Mouse (Mus musculus): ENCODE measurements around the gene Cxcr1. TPM values are rescaled to one million over a fixed set of nuclear protein-coding genes. Genes with fewer than 3 reads are reported as not detected.

Gene Cxcr1
- total and polyA plus RNA-seq, 3 experiments = not detected

DNA sequence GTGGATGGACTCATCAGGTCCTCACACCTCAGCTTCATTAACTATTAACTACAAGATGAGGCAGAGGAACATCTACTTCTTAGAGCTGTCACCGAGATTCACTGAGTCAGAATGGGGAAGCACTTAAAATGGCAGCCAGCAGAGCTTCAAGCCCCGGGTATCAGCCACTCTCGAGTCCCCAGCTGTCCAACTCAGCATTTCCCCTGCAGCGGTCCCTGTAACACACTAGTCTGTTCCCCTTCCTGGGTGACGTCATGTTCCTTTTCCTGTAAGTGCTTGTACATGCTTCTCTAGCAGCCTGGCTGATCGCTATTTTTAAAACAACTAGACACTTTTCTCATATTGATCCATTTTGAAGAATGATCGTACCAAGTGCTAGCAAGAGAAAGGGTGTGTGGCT, 32.9 kb upstream of the Cxcr1 start:
- Histone ChIP-seq H3K27ac (peak overlapping the region; percentile 73), H3K36me3 (ENCODE audit: control insufficient read depth, insufficient read depth, low read length) (no peaks in the 10 kb centered on the region), H3K4me1 (ENCODE audit: control insufficient read depth, insufficient read depth, low read length) (peaks cover 3% of the 10 kb centered on the region), H3K4me3 (no peak overlapping the region), H3K79me2 (replicated peaks; ENCODE audit: control insufficient read depth, insufficient read depth, low read length) (no peaks in the 10 kb centered on the region), H3K9ac (ENCODE audit: low read depth, low read length) (no peak overlapping the region), H3K27me3 (ENCODE audit: control insufficient read depth, insufficient read depth, low read length) (no peaks in the 10 kb centered on the region)
- 14% methylated on average over 7 of the region's 7 CpGs for WGBS
- DNase-seq = peak; percentile 44 to 75
- TF ChIP-seq CTCF (IDR thresholded peaks at IDR 0.05) (no peak), POLR2A (IDR thresholded peaks at IDR 0.05; ENCODE audit: insufficient read depth, low read depth, low read length) (peak; percentile 54; the same call in 1 of the 2 replicates), EP300 (IDR thresholded peaks at IDR 0.05; ENCODE audit: insufficient read depth, low read depth, low read length) (no peak)
- intact Hi-C loops (cut with DNase I) = loop anchor here (5.0 kb wide), 1 partner anchor 135 kb away; the partner anchor contains the start of gene Catip

DNA sequence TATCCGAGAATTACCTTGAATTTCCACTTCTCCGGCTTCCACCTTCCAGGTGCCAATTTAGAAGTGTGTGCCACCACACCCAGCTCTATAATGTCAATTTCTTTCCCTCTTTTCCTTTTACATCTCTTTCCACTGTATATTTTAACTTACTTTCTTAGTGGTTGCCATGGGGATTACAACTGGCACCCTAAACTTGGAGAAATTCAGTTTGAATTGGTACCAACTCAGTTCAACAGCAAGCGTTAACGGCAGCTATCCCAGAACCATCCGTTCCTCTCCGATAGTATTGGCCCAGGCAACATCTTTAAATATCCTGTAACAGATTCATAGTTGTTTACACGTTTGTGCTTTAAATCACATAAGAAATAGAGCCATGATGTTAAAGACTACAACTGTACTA, 25.5 kb upstream of the Cxcr1 start:
- intact Hi-C loops (cut with DNase I) = no loop called here
- Histone ChIP-seq H3K4me1 (ENCODE audit: control insufficient read depth, insufficient read depth, low read length) (no peaks in the 10 kb centered on the region), H3K27ac (no peak overlapping the region), H3K79me2 (replicated peaks; ENCODE audit: control insufficient read depth, insufficient read depth, low read length) (no peaks in the 10 kb centered on the region), H3K27me3 (ENCODE audit: control insufficient read depth, insufficient read depth, low read length) (no peaks in the 10 kb centered on the region), H3K4me3 (no peak overlapping the region), H3K9ac (ENCODE audit: low read depth, low read length) (no peak overlapping the region), H3K36me3 (ENCODE audit: control insufficient read depth, insufficient read depth, low read length) (no peaks in the 10 kb centered on the region)
- 88% methylated on average over 7 of the region's 7 CpGs for WGBS
- DNase-seq = no peak
- TF ChIP-seq EP300 (IDR thresholded peaks at IDR 0.05; ENCODE audit: insufficient read depth, low read depth, low read length) = no peak
- TF ChIP-seq POLR2A (IDR thresholded peaks at IDR 0.05; ENCODE audit: insufficient read depth, low read depth, low read length) = no peak
- TF ChIP-seq CTCF (IDR thresholded peaks at IDR 0.05) = no peak

DNA sequence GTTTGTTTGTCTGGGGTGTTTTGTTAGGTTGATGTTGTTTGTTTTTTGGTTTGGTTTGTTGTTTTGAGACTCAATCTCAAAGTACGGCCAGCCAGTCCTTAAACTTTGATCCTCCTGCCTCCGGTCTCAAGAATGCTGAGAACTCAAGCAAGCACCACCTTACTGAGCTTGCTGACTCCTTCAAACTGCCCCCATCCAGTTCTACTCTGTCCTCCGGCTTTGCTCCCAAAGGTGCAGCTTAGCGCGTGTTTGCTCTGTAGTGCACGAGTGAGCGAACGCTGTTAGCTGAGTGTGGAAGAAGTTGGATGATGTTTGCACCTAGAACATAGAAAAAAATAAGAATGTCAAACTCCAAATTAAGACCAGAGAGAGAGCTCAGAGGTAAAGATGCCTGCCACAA, 14.5 kb upstream of the Cxcr1 start:
- H3K4me3 ChIP-seq = no peak overlapping the region
- H3K36me3 ChIP-seq (ENCODE audit: control insufficient read depth, insufficient read depth, low read length) = no peaks in the 10 kb centered on the region
- no peaks in the 10 kb centered on the region for H3K27me3 ChIP-seq (ENCODE audit: control insufficient read depth, insufficient read depth, low read length)
- WGBS = 91% methylated on average over 8 of the region's 8 CpGs
- DNase-seq = no peak
- no peaks in the 10 kb centered on the region for H3K4me1 ChIP-seq (ENCODE audit: control insufficient read depth, insufficient read depth, low read length)
- no peak overlapping the region for H3K27ac ChIP-seq
- H3K9ac ChIP-seq (ENCODE audit: low read depth, low read length) = no peak overlapping the region
- H3K79me2 ChIP-seq (replicated peaks; ENCODE audit: control insufficient read depth, insufficient read depth, low read length) = no peaks in the 10 kb centered on the region
- TF ChIP-seq CTCF (IDR thresholded peaks at IDR 0.05) (no peak), EP300 (IDR thresholded peaks at IDR 0.05; ENCODE audit: insufficient read depth, low read depth, low read length) (no peak), POLR2A (IDR thresholded peaks at IDR 0.05; ENCODE audit: insufficient read depth, low read depth, low read length) (no peak)
- intact Hi-C loops (cut with DNase I) = no loop called here

DNA sequence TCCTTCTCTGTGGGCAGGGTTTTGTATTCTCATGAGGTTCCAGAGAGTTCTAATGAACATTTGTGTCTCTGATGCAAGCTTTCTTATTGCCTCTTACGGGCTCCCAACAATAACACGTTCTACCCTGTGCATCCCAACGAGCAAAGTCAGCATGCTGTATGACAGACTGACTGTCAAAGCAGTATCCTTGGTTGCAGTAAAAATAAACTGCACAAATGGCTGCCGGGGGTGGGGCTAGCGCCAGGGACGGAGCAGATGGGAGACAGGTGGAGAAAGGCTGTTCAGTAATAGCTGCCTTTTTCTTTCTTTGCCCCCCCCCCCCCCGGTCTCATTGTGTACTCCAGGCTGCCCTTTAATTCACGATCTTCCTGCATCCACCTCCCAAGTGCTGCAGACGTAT, 13.5 kb upstream of the Cxcr1 start:
- TF ChIP-seq CTCF (IDR thresholded peaks at IDR 0.05) (no peak), EP300 (IDR thresholded peaks at IDR 0.05; ENCODE audit: insufficient read depth, low read depth, low read length) (no peak), POLR2A (IDR thresholded peaks at IDR 0.05; ENCODE audit: insufficient read depth, low read depth, low read length) (no peak)
- H3K9ac ChIP-seq (ENCODE audit: low read depth, low read length) = no peak overlapping the region
- H3K27me3 ChIP-seq (ENCODE audit: control insufficient read depth, insufficient read depth, low read length) = no peaks in the 10 kb centered on the region
- DNase-seq = no peak
- H3K4me3 ChIP-seq = no peak overlapping the region
- intact Hi-C loops (cut with DNase I) = loop anchor here (2.0 kb wide), 3 partner anchors 53 to 245 kb away; no protein-coding TSS in a partner anchor
- H3K36me3 ChIP-seq (ENCODE audit: control insufficient read depth, insufficient read depth, low read length) = no peaks in the 10 kb centered on the region
- H3K79me2 ChIP-seq (replicated peaks; ENCODE audit: control insufficient read depth, insufficient read depth, low read length) = no peaks in the 10 kb centered on the region
- H3K27ac ChIP-seq = no peak overlapping the region
- WGBS = 59% methylated on average over 9 of the region's 9 CpGs
- no peaks in the 10 kb centered on the region for H3K4me1 ChIP-seq (ENCODE audit: control insufficient read depth, insufficient read depth, low read length)

DNA sequence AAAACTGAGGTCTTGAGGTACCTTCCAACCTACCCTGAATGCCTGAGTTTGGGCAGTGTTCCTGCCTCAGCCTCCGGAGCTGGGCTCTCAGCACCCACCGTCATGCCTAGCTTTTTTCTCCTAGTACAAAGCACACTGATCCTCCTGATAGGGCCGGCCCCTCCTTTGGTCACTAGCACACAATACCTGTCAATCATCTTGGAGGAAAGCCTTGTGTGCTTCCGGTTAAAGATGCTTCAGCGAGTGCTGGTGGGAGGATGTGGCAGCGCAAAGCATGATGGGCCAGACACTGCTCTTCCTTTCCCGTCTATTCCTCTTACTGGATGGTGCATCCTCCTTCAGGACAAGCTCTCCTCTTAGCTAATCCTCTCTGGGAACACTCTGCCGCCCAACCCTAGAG, 12.2 kb upstream of the Cxcr1 start:
- WGBS = 65% methylated on average over 8 of the region's 8 CpGs
- no peaks in the 10 kb centered on the region for H3K27me3 ChIP-seq (ENCODE audit: control insufficient read depth, insufficient read depth, low read length)
- no peak overlapping the region for H3K4me3 ChIP-seq
- no peak for DNase-seq
- no peaks in the 10 kb centered on the region for H3K36me3 ChIP-seq (ENCODE audit: control insufficient read depth, insufficient read depth, low read length)
- H3K4me1 ChIP-seq (ENCODE audit: control insufficient read depth, insufficient read depth, low read length) = no peaks in the 10 kb centered on the region
- no peak for TF ChIP-seq EP300 (IDR thresholded peaks at IDR 0.05; ENCODE audit: insufficient read depth, low read depth, low read length)
- no peak for TF ChIP-seq CTCF (IDR thresholded peaks at IDR 0.05)
- no peak for TF ChIP-seq POLR2A (IDR thresholded peaks at IDR 0.05; ENCODE audit: insufficient read depth, low read depth, low read length)
- intact Hi-C loops (cut with DNase I) = loop anchor here (1.0 to 2.0 kb wide), 4 partner anchors 54 to 246 kb away; partner anchors contain the start of genes Aamp and Pnkd
- H3K9ac ChIP-seq (ENCODE audit: low read depth, low read length) = no peak overlapping the region
- H3K79me2 ChIP-seq (replicated peaks; ENCODE audit: control insufficient read depth, insufficient read depth, low read length) = no peaks in the 10 kb centered on the region
- no peak overlapping the region for H3K27ac ChIP-seq

DNA sequence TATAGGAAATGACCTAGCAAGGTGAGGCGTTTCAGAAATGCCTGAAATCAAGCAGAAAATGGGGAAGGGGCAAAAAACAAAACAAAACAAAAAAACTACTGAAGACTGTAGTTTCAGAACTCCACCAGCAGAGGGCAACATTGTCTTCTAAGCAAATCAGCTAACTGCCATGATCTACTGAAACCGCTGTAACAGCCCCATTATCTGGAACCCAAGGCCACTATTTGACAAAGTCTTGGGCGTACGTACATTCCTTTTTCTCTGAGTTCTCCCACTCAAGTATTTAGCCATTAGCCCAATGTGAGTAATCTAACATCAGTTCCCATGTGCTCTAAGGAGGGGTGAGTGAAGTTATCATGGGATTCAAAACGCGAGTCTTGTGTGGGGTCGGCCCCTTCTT, 11.4 kb upstream of the Cxcr1 start:
- Histone ChIP-seq H3K9ac (ENCODE audit: low read depth, low read length) (no peak overlapping the region), H3K27ac (no peak overlapping the region), H3K36me3 (ENCODE audit: control insufficient read depth, insufficient read depth, low read length) (no peaks in the 10 kb centered on the region), H3K4me1 (ENCODE audit: control insufficient read depth, insufficient read depth, low read length) (no peaks in the 10 kb centered on the region), H3K79me2 (replicated peaks; ENCODE audit: control insufficient read depth, insufficient read depth, low read length) (no peaks in the 10 kb centered on the region), H3K4me3 (no peak overlapping the region), H3K27me3 (ENCODE audit: control insufficient read depth, insufficient read depth, low read length) (no peaks in the 10 kb centered on the region)
- 43% methylated on average over 7 of the region's 7 CpGs for WGBS
- DNase-seq = peak; percentile 7 to 19
- TF ChIP-seq EP300 (IDR thresholded peaks at IDR 0.05; ENCODE audit: insufficient read depth, low read depth, low read length) (0 out of 2 replicates have a peak, but pooled peaks have one; percentile 7), POLR2A (IDR thresholded peaks at IDR 0.05; ENCODE audit: insufficient read depth, low read depth, low read length) (no peak)
- intact Hi-C loops (cut with DNase I) = loop anchor here (1.0 to 2.0 kb wide), 5 partner anchors 55 to 247 kb away; partner anchors contain the start of genes Aamp and Pnkd
